Mouse (Mus musculus) kidney, postnatal 10 days (tissue): ENCODE data around the gene Eci1.

Experiments used
- DNase-seq: peaks from one replicate; pipeline ENCODE4 v3.0.0; 2021; ENCODE audit warnings: mixed read lengths

The Eci1 gene

GRCm38 (mm10) chr17:24474557-24474956 lies 48.1 kb downstream of the Eci1 start:
- no peak for DNase-seq

- no peak for DNase-seq
These were observed 49.1 kb downstream of the Eci1 start for GRCm38 (mm10) chr17:24475586-24475985.

- no peak for DNase-seq
These were observed 49.8 kb downstream of the Eci1 start for GRCm38 (mm10) chr17:24476022-24476776.

- DNase-seq, result no peak
These were observed 50.9 kb downstream of the Eci1 start for GRCm38 (mm10) chr17:24477053-24477984.

- DNase-seq, result peak; percentile 36
These were observed 51.7 kb downstream of the Eci1 start for GRCm38 (mm10) chr17:24477985-24478600.

- DNase-seq, result peak; percentile 98
These were observed 52.4 kb downstream of the Eci1 start, which contains the start of gene Mlst8 for GRCm38 (mm10) chr17:24478663-24479380. TSS of gene Mlst8 (minus strand) at chr17:24479078.

- DNase-seq, result no peak
These were observed 53.0 kb downstream of the Eci1 start for GRCm38 (mm10) chr17:24479431-24479830.

- peak; percentile 33 for DNase-seq
These were observed 53.9 kb downstream of the Eci1 start for GRCm38 (mm10) chr17:24480201-24480826.

- DNase-seq, result no peak
These were observed 54.8 kb downstream of the Eci1 start for GRCm38 (mm10) chr17:24481027-24481815.

GRCm38 (mm10) chr17:24483495-24483894 lies 57.1 kb downstream of the Eci1 start:
- DNase-seq, result no peak

- peak; percentile 57 for DNase-seq
These were observed 58.8 kb downstream of the Eci1 start for GRCm38 (mm10) chr17:24485090-24485860.

- DNase-seq, result peak; percentile 43
These were observed 61.8 kb downstream of the Eci1 start, which contains the start of gene Caskin1 for GRCm38 (mm10) chr17:24488186-24488661. TSS of gene Caskin1 (plus strand) at chr17:24488601.

GRCm38 (mm10) chr17:24488662-24489264 lies 62.3 kb downstream of the Eci1 start:
- peak; percentile 63 for DNase-seq
